8 mouse cellular contexts compared by ENCODE assay signal in genomic region chr19:45997785-45998693, GRCm38 (mm10). TPM values are rescaled to one million over a fixed set of nuclear protein-coding genes. Genes with fewer than 3 reads are reported as not detected.
DNase-seq lines count a peak whose midpoint lies in the region; ATAC-seq lines count a peak whose summit lies in the region.

Gene Armh3, minus strand, starts transcription at chr19:45998488.

- peak; percentile 96 for DNase-seq in adipocyte (ENCODE audit: low spot score)
- DNase-seq in embryo, embryonic 10 days (ENCODE audit: low spot score) = peak; percentile 97
- peak; percentile 85 for DNase-seq in gastrocnemius, postnatal 10 days
- DNase-seq in induced T-regulatory cell, adult 2 months (ENCODE audit: low read depth) = peak; percentile 96
- peak; percentile 81 to 93 for DNase-seq in left cerebral cortex, adult 9 months (ENCODE audit: low spot score in 2 of 2)
- DNase-seq in right cerebral cortex, postnatal 14 days = peak; percentile 86
- peak; percentile 88 to 91 for DNase-seq in urinary bladder, postnatal 36 days (ENCODE audit: low spot score in 2 of 2)

- ATAC-seq in megakaryocyte progenitor cell, adult 5-6 weeks (replicated peaks; ENCODE audit: poor library complexity) = peak; percentile 94

RNA-seq across cellular contexts. Expression of gene Armh3, which starts in this region (rescaled TPM):
- 10 to 100 TPM; 12.5 to 15.0 TPM for total RNA-seq in gastrocnemius, postnatal 10 days (2021)
- total RNA-seq in megakaryocyte progenitor cell, adult 5-6 weeks (2015) = 11.3 and 11.8 TPM in 2 replicates
- total RNA-seq in megakaryocyte progenitor cell, adult 5-6 weeks (2017) = 5.3 and 9.0 TPM in 2 replicates

Comparison
In these comparisons a context has a peak if more than half of its experiments do, and no peak if none do; other contexts are left out.
1. Peak in every context shown above with its lines: DNase-seq and ATAC-seq.